Mouse (Mus musculus): ENCODE data around the gene Stx12. TPM values are rescaled to one million over a fixed set of nuclear protein-coding genes. Genes with fewer than 3 reads are reported as not detected.
"Not testable (repeated sequence)": the region's sequence is repeated elsewhere in the genome, so short reads cannot be mapped to it uniquely, and the experiment has no call there.

Gene Stx12
- polyA plus RNA-seq (2012; rRNA removed) (54.2 and 57.3 TPM in 2 replicates), polyA plus RNA-seq (2014; fragmentation: Nextera tagmentation; extraction: Ambion mirVana) (64.6 and 65.2 TPM in 2 replicates)

DNA sequence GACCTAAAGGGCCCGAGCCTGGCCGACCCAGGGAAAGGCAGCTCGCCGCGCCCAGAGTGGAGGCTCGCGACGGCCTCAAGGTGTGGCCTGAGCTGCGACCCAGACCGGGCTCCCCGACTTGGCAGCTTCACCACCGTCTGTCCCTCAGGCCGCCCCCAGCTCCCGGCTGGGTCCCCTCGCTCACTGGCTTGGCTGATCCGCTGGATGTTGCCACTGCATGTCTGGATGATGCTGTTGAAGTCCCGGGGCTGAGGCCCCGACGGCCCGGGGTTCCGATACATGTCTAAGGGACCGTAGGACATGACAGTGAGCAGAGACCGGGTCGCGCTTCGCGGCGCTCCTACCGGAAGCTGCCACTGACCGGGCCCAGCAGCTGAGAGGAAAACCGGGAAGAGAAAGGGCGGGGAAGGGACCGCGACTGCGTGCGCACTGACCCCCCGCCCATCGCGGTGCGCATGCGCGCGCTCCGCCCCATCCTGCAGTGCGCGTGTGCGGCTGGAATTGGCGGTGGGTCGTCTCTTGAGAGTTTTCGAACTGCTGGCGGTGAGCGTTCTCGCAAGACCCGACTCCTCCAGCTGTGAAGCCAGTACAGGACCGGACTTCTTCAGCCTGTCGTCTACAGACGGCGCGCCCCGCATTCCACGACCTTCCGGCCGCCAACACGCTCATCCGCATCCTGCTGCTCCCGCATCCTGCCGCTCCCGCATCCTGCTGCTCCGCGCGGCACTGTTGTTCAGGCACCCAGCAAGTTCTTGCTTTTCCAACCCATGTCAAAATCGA, at the start of gene Stx12:
Gene Stx12 (minus strand): TSS at position 446 of the 780 bp plus-strand sequence.
- Histone ChIP-seq H3K27ac (replicated peaks; ENCODE audit: low read depth, low read length) (peak within 1 kb of the TSS; percentile 77), H3K4me1 (ENCODE audit: control insufficient read depth, insufficient read depth, low read length) (peaks cover 14% of the 10 kb centered on the region), H3K36me3 (ENCODE audit: control insufficient read depth, insufficient read depth, low read length) (peaks cover 13% of the 10 kb centered on the region), H3K4me3 (replicated peaks; ENCODE audit: low read length) (peak within 1 kb of the TSS; percentile 98), H3K27me3 (ENCODE audit: control insufficient read depth, insufficient read depth, low read length) (no peaks in the 10 kb centered on the region), H3K9me3 (ENCODE audit: control insufficient read depth, low read length) (no peaks in the 10 kb centered on the region), H3K4me2 (replicated peaks; ENCODE audit: low read depth, low read length, severe bottlenecking) (peak within 1 kb of the TSS; percentile 81), H3K9ac (ENCODE audit: low read depth, low read length, severe bottlenecking) (peak within 1 kb of the TSS; percentile 93)
- 0 out of 2 replicates have a peak, but pooled peaks have one; percentile 61 for TF ChIP-seq POLR2A (IDR thresholded peaks at IDR 0.05; ENCODE audit: borderline replicate concordance, extremely low read depth, insufficient read depth, insufficient read length)
- ATAC-seq (ENCODE audit: low FRiP score, low read depth) (peak; percentile 96), DNase-seq (ENCODE audit: low spot score) (peak; percentile 93)
- under 1% methylated on average over 72 of the region's 72 CpGs for WGBS

DNA sequence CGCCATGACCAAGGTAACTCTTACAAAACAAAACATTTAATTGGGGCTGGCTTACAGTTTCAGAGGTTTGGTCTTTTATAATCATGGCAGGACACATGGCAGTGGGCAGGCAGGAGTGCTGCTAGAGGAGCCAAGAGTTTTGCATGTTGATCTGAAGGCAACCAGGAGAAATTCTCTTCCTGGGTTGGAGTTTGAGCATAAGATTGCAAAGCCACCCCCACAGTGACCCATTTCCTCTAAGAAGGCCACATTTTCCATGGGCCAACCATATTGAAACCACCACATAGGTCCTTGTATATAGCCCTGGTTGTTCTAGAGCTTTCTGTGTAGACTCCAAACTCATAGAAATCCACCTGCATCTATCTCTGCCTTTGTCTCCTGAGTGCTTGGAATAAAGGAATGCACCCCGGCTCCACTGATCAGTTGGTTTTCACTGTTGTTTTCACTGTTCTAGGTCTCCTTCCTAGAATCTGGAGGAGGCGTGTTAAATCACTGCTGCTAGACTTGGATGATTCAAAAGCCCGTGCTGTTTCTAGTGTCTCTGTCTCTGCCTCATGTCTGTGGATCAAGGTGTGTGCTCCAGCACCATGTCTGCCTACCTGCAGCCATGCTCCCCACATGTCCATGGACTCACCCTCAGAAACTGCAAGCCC, 48.6 kb upstream of the Stx12 start:
- Histone ChIP-seq H3K36me3 (ENCODE audit: control insufficient read depth, insufficient read depth, low read length) (no peaks in the 10 kb centered on the region), H3K27ac (replicated peaks; ENCODE audit: low read depth, low read length) (no peak overlapping the region), H3K27me3 (ENCODE audit: control insufficient read depth, insufficient read depth, low read length) (no peaks in the 10 kb centered on the region), H3K4me2 (replicated peaks; ENCODE audit: low read depth, low read length, severe bottlenecking) (no peak overlapping the region), H3K9ac (ENCODE audit: low read depth, low read length, severe bottlenecking) (no peak overlapping the region), H3K4me1 (ENCODE audit: control insufficient read depth, insufficient read depth, low read length) (no peaks in the 10 kb centered on the region), H3K9me3 (ENCODE audit: control insufficient read depth, low read length) (no peaks in the 10 kb centered on the region), H3K4me3 (replicated peaks; ENCODE audit: low read length) (no peak overlapping the region)
- ATAC-seq (ENCODE audit: low FRiP score, low read depth) (no peak), DNase-seq (ENCODE audit: low spot score) (no peak)
- 82% methylated on average over 4 of the region's 4 CpGs for WGBS
- TF ChIP-seq POLR2A (IDR thresholded peaks at IDR 0.05; ENCODE audit: borderline replicate concordance, extremely low read depth, insufficient read depth, insufficient read length): no peak

DNA sequence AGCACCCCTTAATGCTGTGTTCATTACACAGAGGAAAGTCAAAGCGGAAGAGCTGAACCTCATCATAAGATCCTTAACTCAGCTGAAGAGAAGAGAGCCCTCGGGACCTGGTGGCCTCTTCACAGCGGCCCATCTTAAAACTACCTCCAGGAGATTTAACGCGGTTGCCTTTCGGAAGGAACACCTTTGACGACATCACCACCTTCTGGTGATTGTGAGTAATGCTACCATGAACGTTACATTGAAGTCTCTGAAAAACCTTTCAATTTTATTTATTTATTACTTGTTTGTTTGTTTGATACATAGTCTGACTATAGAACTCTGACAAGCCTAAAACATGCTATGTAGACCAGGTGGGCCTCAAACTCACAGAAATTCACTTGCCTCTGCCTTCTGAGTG, 46.5 kb upstream of the Stx12 start:
- H3K9me3 ChIP-seq (ENCODE audit: control insufficient read depth, low read length): no peaks in the 10 kb centered on the region
- ATAC-seq (ENCODE audit: low FRiP score, low read depth) (no peak), DNase-seq (ENCODE audit: low spot score) (peak; percentile 64)
- H3K4me3 ChIP-seq (replicated peaks; ENCODE audit: low read length): no peak overlapping the region
- no peaks in the 10 kb centered on the region for H3K36me3 ChIP-seq (ENCODE audit: control insufficient read depth, insufficient read depth, low read length)
- no peak overlapping the region for H3K4me2 ChIP-seq (replicated peaks; ENCODE audit: low read depth, low read length, severe bottlenecking)
- no peaks in the 10 kb centered on the region for H3K4me1 ChIP-seq (ENCODE audit: control insufficient read depth, insufficient read depth, low read length)
- TF ChIP-seq POLR2A (IDR thresholded peaks at IDR 0.05; ENCODE audit: borderline replicate concordance, extremely low read depth, insufficient read depth, insufficient read length): no peak
- H3K27me3 ChIP-seq (ENCODE audit: control insufficient read depth, insufficient read depth, low read length): no peaks in the 10 kb centered on the region
- H3K9ac ChIP-seq (ENCODE audit: low read depth, low read length, severe bottlenecking): no peak overlapping the region
- 9% methylated on average over 8 of the region's 8 CpGs for WGBS
- no peak overlapping the region for H3K27ac ChIP-seq (replicated peaks; ENCODE audit: low read depth, low read length)

DNA sequence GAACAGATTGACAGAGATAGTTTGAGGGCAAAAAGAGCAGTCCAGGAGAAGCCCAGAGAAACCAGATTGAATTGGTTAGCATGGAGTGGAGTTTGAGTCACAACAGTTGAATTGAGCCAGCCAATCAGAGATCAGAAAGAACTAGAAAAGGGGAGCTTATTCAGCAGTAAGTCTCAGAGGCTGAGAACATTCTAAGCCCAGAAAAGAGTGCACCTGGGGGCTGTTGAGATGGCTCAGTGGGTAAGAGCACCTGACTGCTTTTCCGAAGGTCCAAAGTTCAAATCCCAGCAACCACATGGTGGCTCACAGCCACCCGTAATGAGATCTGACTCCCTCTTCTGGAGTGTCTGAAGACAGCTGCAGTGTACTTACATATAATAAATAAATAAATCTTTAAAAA, 42.2 kb upstream of the Stx12 start:
- H3K27ac ChIP-seq (replicated peaks; ENCODE audit: low read depth, low read length); H3K4me1 ChIP-seq (ENCODE audit: control insufficient read depth, insufficient read depth, low read length); H3K9ac ChIP-seq (ENCODE audit: low read depth, low read length, severe bottlenecking); H3K27me3 ChIP-seq (ENCODE audit: control insufficient read depth, insufficient read depth, low read length); H3K9me3 ChIP-seq (ENCODE audit: control insufficient read depth, low read length); H3K36me3 ChIP-seq (ENCODE audit: control insufficient read depth, insufficient read depth, low read length); ATAC-seq (ENCODE audit: low FRiP score, low read depth); DNase-seq (ENCODE audit: low spot score); H3K4me3 ChIP-seq (replicated peaks; ENCODE audit: low read length); H3K4me2 ChIP-seq (replicated peaks; ENCODE audit: low read depth, low read length, severe bottlenecking): not testable (repeated sequence)
- 61% methylated on average over 2 of the region's 2 CpGs for WGBS

DNA sequence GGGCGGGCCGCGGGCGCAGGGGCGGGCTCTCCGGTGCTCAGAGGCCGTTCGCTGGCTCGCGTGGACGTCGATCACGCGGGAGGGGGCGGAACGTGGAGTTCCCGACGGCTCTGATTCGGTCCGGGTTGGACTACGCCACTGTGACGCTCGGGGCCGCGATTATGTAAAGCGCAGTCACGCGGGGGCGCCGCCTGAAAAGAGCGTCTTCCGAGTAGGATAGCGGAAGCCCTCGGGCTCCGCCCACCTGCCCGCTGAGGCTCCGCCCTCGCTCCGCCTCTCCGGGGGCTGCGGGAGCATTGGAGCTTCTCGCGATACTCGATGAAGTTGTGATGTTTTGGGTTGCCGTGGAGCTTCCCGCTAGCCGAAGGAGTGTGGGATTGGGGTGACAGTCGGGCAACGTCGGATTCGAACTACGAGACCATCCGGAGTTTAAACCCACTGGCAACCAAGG, 38.3 kb upstream of the Stx12 start, which contains the start of gene Fam76a:
Gene Fam76a (minus strand): TSS at position 1 of the 451 bp plus-strand sequence.
- Histone ChIP-seq H3K4me2 (replicated peaks; ENCODE audit: low read depth, low read length, severe bottlenecking) (peak within 1 kb of the TSS; percentile 59), H3K9ac (ENCODE audit: low read depth, low read length, severe bottlenecking) (peak within 1 kb of the TSS; percentile 84), H3K4me1 (ENCODE audit: control insufficient read depth, insufficient read depth, low read length) (0 out of 2 replicates have a peak, but pooled peaks cover 3% of the 10 kb centered on the region), H3K27me3 (ENCODE audit: control insufficient read depth, insufficient read depth, low read length) (no peaks in the 10 kb centered on the region), H3K9me3 (ENCODE audit: control insufficient read depth, low read length) (no peaks in the 10 kb centered on the region), H3K36me3 (ENCODE audit: control insufficient read depth, insufficient read depth, low read length) (peaks cover 10% of the 10 kb centered on the region; the same call in 1 of the 2 replicates), H3K4me3 (replicated peaks; ENCODE audit: low read length) (peak within 1 kb of the TSS; percentile 95), H3K27ac (replicated peaks; ENCODE audit: low read depth, low read length) (peak within 1 kb of the TSS; percentile 75)
- peak; percentile 99 for DNase-seq (ENCODE audit: low spot score)
- peak; percentile 46; the same call in 1 of the 2 replicates for TF ChIP-seq POLR2A (IDR thresholded peaks at IDR 0.05; ENCODE audit: borderline replicate concordance, extremely low read depth, insufficient read depth, insufficient read length)
- WGBS: 0% methylated on average over 37 of the region's 53 CpGs
- peak; percentile 98 for ATAC-seq (ENCODE audit: low FRiP score, low read depth)

Data from limb, embryonic 14.5 days (tissue).